Mouse (Mus musculus) hindbrain, embryonic 16.5 days (tissue): ENCODE results near the gene Dennd1b. TPM values are rescaled to one million over a fixed set of nuclear protein-coding genes. Genes with fewer than 3 reads are reported as not detected.

Experiments used
- ATAC-seq: fragments of 200-750 bp; cut with Nextera tagmentation; 2 replicates; pipeline ENCODE4 v1.8.0; 2017; ENCODE audit warnings: moderate TSS enrichment, moderate library complexity
- H3K27ac ChIP-seq: fragments of 300-500 bp; sonication (generic); 2 replicates; pipeline ENCODE4 v1.5.1; 2014; ENCODE audit warnings: low read depth, mild to moderate bottlenecking, control low read depth, low read length, moderate library complexity
- H3K27me3 ChIP-seq: fragments of 300-500 bp; sonication (generic); replicated peaks from 2 replicates; pipeline ENCODE4 v1.6.1; 2014; ENCODE audit warnings: low read length; ENCODE audit not compliant: control insufficient read depth, insufficient read depth
- H3K36me3 ChIP-seq: fragments of 300-500 bp; sonication (generic); 2 replicates; pipeline ENCODE4 v1.6.1; 2014; ENCODE audit warnings: mild to moderate bottlenecking, low read length, moderate library complexity, mixed read lengths; ENCODE audit not compliant: control insufficient read depth, insufficient read depth
- H3K4me1 ChIP-seq: fragments of 300-500 bp; sonication (generic); 2 replicates; pipeline ENCODE4 v1.6.1; 2014; ENCODE audit warnings: low read depth, low read length; ENCODE audit not compliant: control insufficient read depth, insufficient read depth
- H3K4me2 ChIP-seq: fragments of 300-500 bp; sonication (generic); 2 replicates; pipeline ENCODE4 v1.6.1; 2014; ENCODE audit warnings: mild to moderate bottlenecking, low read length, control low read depth, moderate library complexity
- H3K4me3 ChIP-seq: fragments of 300-500 bp; sonication (generic); 2 replicates; pipeline ENCODE4 v1.5.1; 2014; ENCODE audit warnings: mild to moderate bottlenecking, low read length, control low read depth, moderate library complexity
- H3K9ac ChIP-seq: fragments of 300-500 bp; sonication (generic); 2 replicates; pipeline ENCODE4 v1.6.1; 2014; ENCODE audit warnings: low read depth, mild to moderate bottlenecking, control low read depth, low read length, moderate library complexity
- H3K9me3 ChIP-seq: fragments of 300-500 bp; sonication (generic); 2 replicates; pipeline ENCODE4 v1.6.1; 2014; ENCODE audit warnings: mild to moderate bottlenecking, low read length, moderate library complexity; ENCODE audit not compliant: control insufficient read depth
- WGBS: fragments of 180-500 bp; shearing (Covaris S2); extraction: QIAGEN DNeasy Blood & Tissue Kit; methylation state at CpG from one replicate; pipeline ENCODE4 v1.1.7; 2014; 5-methylcytosine and 5-hydroxymethylcytosine counted together
- polyA plus RNA-seq: library from polyadenylated mRNA; unstranded; fragments of >200 nt; fragmentation: Nextera tagmentation; extraction: Ambion mirVana; gene quantifications from 2 replicates; pipeline ENCODE4 v1.2.1, GENCODE M21; 2015

Dennd1b gene
- polyA plus RNA-seq, 1 experiment from 2014 or later: 7.9 TPM

DNA sequence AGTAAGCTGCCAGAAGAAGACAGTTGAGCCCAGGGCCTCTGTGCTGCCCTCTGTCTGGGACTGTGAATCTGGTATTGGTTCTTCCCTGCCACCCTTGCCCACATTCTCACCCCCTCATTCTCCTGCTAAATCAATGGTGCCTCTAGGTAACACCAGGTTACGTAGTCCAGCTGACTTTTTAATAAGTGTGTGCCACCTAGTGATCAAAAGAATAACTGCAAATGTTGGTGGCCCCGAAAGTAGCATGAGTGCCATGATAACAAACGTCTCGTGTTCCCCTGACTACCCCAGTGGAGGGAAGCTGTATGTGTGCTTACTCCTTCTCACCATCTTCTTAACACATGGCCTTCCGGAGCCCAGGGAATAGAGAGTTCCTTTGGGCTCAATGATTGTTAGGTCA is 199.6 kb downstream of the Dennd1b start:
- WGBS: 30% methylated on average over 5 of the region's 5 CpGs
- Histone ChIP-seq H3K36me3 (no peaks in the 10 kb centered on the region), H3K9me3 (no peaks in the 10 kb centered on the region), H3K4me1 (no peaks in the 10 kb centered on the region), H3K9ac (no peak overlapping the region), H3K4me2 (no peak overlapping the region), H3K27ac (no peak overlapping the region), H3K27me3 (no peaks in the 10 kb centered on the region), H3K4me3 (no peak overlapping the region)
- 0 out of 2 replicates have a peak, but pooled peaks have one; percentile 53 for ATAC-seq

DNA sequence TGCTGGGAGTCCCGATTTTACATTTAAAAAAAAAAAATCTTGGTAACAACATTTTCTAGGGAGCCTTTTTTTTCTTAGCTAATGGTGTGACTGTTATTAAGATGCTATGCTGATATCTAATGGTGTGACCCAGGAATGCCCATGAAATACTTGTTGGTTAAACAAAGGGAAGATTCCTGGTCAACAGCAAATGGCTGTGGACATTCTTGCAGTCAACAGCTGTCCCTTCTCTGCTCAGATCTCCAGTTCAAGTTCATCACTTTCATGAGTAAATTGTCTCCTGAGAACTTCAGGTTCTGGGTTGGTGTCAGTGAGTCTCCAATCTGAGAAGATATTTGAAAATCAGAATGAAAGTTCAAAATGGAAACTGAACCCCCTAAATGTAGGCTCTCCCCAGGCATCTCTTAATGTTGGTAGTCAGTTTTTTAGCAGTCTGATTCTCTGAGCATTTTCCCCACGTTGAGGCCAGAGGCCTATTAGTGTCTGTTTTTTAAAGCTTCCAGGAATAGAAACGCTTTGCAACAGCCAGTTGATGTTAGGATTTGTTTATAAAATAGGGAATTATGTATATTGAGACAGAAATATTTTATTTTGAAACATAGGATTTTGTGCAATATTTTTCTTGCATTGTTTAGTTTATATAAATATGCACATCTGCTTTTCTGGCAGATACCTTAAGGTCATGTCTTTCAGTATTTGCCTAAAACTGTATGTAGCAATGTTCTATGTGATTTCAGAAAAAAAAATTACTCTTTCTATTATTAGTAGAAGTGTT is 211.0 kb downstream of the Dennd1b start:
- Histone ChIP-seq H3K27me3 (no peaks in the 10 kb centered on the region), H3K9me3 (no peaks in the 10 kb centered on the region), H3K27ac (no peak overlapping the region), H3K4me1 (no peaks in the 10 kb centered on the region), H3K9ac (no peak overlapping the region), H3K4me3 (no peak overlapping the region), H3K4me2 (no peak overlapping the region), H3K36me3 (peaks cover 7% of the 10 kb centered on the region; the same call in 1 of the 2 replicates)
- no peak for ATAC-seq
- 84% methylated on average over 3 of the region's 3 CpGs for WGBS

DNA sequence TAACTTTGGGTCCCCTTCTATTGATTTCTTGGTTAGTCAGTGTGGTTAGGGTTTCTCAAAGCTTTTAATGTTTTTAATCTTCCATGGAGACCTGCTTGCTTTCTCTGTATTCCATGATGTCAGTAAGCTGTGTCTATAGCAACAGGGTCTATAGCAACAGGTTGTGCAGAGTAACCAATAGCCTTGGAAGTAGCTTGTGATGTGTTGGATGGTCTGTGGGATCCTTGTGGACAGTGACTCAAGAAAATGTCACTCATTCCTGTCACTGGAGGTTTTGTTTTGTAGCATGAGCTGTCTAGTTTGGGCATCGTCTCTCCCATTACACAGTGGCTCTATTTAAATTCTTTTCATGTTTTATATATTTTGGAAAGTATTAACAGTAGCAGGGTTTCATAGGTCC is 216.5 kb downstream of the Dennd1b start:
- ATAC-seq: no peak
- H3K4me2 ChIP-seq: no peak overlapping the region
- no peaks in the 10 kb centered on the region for H3K9me3 ChIP-seq
- no peaks in the 10 kb centered on the region for H3K4me1 ChIP-seq
- no peaks in the 10 kb centered on the region for H3K36me3 ChIP-seq
- H3K27me3 ChIP-seq: no peaks in the 10 kb centered on the region
- H3K4me3 ChIP-seq: no peak overlapping the region
- WGBS: 74% methylated on average over 1 of the region's 1 CpGs
- H3K27ac ChIP-seq: no peak overlapping the region
- H3K9ac ChIP-seq: no peak overlapping the region

DNA sequence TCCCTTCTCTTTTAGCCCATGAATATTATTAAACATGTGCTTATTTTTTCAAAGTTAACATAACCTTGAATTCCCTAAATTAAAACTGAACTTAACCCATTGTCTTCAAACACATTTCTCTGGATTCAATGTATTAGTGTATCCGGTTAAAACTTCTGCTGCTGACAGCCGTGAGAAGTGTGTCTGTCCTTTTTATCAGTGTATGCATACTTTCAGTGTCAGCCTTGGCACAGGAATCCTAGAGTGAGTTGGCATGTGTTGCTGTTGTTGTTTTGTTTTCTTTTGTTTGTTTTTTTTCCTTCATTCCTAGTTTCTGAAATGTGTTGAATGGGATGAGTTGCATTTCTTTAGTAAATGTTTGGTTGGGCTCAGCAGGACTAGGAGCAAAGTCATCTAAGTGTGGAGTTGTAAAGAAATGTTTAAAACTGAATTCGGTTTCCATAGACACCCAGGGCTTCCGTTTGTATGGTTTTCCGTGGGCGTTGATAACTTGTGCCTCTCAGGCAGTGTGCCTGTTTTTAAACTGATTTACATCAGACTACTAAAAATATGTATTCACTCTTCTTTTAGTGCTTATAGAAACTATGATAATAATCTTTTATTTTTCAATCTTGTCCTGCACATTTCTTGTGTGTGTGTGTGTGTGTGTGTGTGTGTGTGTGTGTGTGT is 217.4 kb downstream of the Dennd1b start:
- Histone ChIP-seq H3K9ac (no peak overlapping the region), H3K27ac (no peak overlapping the region), H3K4me3 (no peak overlapping the region), H3K9me3 (no peaks in the 10 kb centered on the region), H3K4me2 (no peak overlapping the region), H3K4me1 (no peaks in the 10 kb centered on the region), H3K36me3 (no peaks in the 10 kb centered on the region), H3K27me3 (no peaks in the 10 kb centered on the region)
- ATAC-seq: no peak
- 49% methylated on average over 6 of the region's 6 CpGs for WGBS

DNA sequence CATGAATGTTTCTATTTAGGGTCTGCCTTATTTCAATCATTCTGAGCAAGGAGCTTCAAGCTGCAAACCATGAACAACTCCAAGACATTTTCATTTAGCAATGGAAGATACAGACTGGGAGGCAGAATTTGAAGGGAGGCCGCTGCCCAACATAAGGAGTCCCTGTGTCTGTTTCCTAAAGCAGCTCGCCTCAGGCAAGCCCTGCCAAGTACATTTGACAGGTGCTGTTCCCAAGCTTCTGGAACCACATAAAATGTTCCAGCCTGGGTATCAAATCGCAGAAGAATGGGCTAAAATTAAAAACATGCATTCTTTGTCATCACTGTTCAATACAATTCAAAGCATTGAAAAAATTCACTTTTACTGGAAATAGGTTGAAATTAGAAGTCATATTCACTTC is 229.4 kb downstream of the Dennd1b start:
- Histone ChIP-seq H3K9me3 (no peaks in the 10 kb centered on the region), H3K27me3 (no peaks in the 10 kb centered on the region), H3K27ac (no peak overlapping the region), H3K4me2 (no peak overlapping the region), H3K9ac (no peak overlapping the region), H3K4me1 (no peaks in the 10 kb centered on the region), H3K4me3 (no peak overlapping the region), H3K36me3 (no peaks in the 10 kb centered on the region)
- ATAC-seq: no peak
- WGBS: 95% methylated on average over 3 of the region's 3 CpGs

DNA sequence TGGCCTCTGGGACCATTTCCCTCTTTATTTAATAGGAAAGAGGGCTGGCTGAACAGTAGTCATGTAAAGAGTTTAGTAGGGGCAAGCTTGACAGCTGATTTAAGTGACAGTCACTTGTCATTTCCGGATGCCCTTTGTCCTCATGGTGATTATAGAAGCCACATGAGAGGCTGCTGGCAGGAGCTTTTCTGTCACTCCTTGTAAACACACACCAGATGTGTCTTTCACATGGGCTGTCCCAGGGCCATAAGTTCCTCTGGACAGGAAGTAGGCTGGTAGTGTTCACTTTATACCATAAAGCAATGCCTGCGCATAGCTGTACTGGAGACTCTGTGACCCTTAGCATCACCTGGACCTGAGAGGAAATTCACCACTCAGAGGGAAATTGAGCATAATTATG is 230.8 kb downstream of the Dennd1b start:
- no peak overlapping the region for H3K27ac ChIP-seq
- no peaks in the 10 kb centered on the region for H3K4me1 ChIP-seq
- H3K36me3 ChIP-seq: no peaks in the 10 kb centered on the region
- H3K4me2 ChIP-seq: no peak overlapping the region
- ATAC-seq: no peak
- H3K27me3 ChIP-seq: no peaks in the 10 kb centered on the region
- 59% methylated on average over 2 of the region's 2 CpGs for WGBS
- H3K9ac ChIP-seq: no peak overlapping the region
- H3K4me3 ChIP-seq: no peak overlapping the region
- H3K9me3 ChIP-seq: no peaks in the 10 kb centered on the region

DNA sequence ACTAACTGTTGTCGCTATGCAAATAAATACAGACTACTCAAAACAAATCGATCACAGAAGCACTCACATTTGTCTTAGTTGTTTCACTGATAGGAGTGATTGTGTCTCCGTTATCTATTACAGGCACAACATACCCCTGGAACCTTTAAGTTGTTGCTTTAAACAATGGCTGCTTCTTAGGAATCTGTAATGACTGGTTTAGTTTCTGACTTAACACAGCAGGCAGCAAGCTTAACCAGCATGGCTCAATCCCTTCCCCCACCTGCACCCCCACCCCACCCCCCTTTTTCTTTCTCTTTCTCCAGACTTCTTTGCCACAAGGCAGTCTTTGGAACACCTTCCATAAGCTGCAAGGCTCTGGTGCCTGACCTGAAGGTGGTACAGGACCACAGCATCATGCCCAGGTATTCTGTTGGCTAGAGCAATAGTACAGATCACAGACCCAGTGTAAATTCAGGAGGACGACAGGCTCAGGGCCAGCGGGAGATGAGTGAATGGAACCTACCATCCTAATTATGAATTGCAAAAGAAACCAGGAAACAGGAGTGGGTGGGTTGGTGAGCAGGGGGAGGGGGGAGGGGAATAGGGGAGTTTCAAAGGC is 231.3 kb downstream of the Dennd1b start:
- 28% methylated on average over 5 of the region's 5 CpGs for WGBS
- Histone ChIP-seq H3K4me1 (no peaks in the 10 kb centered on the region), H3K9ac (no peak overlapping the region), H3K36me3 (no peaks in the 10 kb centered on the region), H3K9me3 (no peaks in the 10 kb centered on the region), H3K4me2 (no peak overlapping the region), H3K27ac (no peak overlapping the region), H3K27me3 (no peaks in the 10 kb centered on the region), H3K4me3 (no peak overlapping the region)
- ATAC-seq: no peak

DNA sequence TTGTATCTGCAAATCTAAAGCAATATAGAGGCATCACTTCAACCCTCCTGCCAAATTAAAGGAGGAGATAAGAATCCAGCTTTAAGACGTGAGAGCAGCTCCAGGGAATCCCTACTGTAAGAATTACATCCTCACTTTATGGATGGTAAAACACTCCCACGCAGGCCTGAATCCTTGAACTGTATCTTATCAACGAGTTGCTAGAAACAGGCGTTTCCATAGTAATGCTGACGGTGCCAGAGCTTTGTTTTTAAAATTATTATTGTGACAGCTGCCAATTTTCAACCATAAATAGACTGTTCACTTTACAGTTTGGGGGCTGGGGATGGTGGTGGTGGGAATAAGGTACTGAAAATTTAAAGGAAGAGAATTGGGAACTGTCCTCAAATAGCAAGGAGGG is 239.8 kb downstream of the Dennd1b start:
- no peak overlapping the region for H3K9ac ChIP-seq
- no peaks in the 10 kb centered on the region for H3K9me3 ChIP-seq
- H3K4me3 ChIP-seq: no peak overlapping the region
- no peaks in the 10 kb centered on the region for H3K36me3 ChIP-seq
- ATAC-seq: no peak
- no peaks in the 10 kb centered on the region for H3K27me3 ChIP-seq
- WGBS: 55% methylated on average over 5 of the region's 5 CpGs
- no peak overlapping the region for H3K27ac ChIP-seq
- H3K4me2 ChIP-seq: no peak overlapping the region
- H3K4me1 ChIP-seq: no peaks in the 10 kb centered on the region

DNA sequence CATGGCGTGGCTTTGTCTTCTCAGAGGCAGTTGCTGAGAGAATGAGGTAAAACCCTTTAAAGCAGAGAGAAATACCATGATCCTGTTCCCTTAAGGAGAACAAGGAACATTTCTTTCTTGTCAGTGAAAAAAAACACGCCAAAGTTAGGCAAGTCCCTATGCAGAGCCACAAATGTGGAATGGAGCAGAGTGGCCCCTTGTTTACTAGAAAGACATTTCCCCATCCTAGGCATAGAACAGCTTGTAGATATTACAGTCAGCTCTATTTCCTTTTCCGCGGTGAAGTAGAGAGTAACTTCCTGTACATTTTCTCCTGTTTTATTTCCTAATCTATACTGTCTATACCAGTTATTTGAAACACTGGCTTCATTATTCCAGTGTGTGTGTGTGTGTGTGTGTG is 243.0 kb downstream of the Dennd1b start:
- no peak overlapping the region for H3K27ac ChIP-seq
- no peak overlapping the region for H3K4me2 ChIP-seq
- no peaks in the 10 kb centered on the region for H3K27me3 ChIP-seq
- 72% methylated on average over 4 of the region's 4 CpGs for WGBS
- H3K9ac ChIP-seq: no peak overlapping the region
- H3K4me3 ChIP-seq: no peak overlapping the region
- H3K4me1 ChIP-seq: peaks cover 7% of the 10 kb centered on the region
- no peaks in the 10 kb centered on the region for H3K36me3 ChIP-seq
- no peak for ATAC-seq
- H3K9me3 ChIP-seq: no peaks in the 10 kb centered on the region
